Mouse (Mus musculus) heart, embryonic 14.5 days (tissue): Measurements from ENCODE around the gene Ulk4. TPM values are rescaled to one million over a fixed set of nuclear protein-coding genes. Genes with fewer than 3 reads are reported as not detected.

Source experiments
- ATAC-seq: fragments of 200-750 bp; cut with Nextera tagmentation; 2 replicates; pipeline ENCODE4 v1.8.0; 2017; ENCODE audit warnings: low read depth, moderate TSS enrichment; ENCODE audit not compliant: insufficient number of reproducible peaks, insufficient read depth, low FRiP score
- H3K27ac ChIP-seq, 2 experiments: fragments of 200-500 bp in 1 of 2; fragments of 300-500 bp in 1 of 2; sonication (generic) in 1 of 2; replicated peaks in 1 of 2; 2 replicates each; pipeline ENCODE4 v1.5.1; 2012 to 2014; ENCODE audit warnings: low read depth in 2 of 2, low read length in 2 of 2, control low read depth in 1 of 2, mild to moderate bottlenecking in 1 of 2, mixed read lengths in 1 of 2; ENCODE audit not compliant: control insufficient read depth in 1 of 2, insufficient read depth in 1 of 2
- H3K27me3 ChIP-seq: fragments of 300-500 bp; sonication (generic); 2 replicates; pipeline ENCODE4 v1.6.1; 2014; ENCODE audit warnings: mild to moderate bottlenecking, low read length, control low read depth; ENCODE audit not compliant: control insufficient read depth, insufficient read depth
- H3K36me3 ChIP-seq: fragments of 300-500 bp; sonication (generic); 2 replicates; pipeline ENCODE4 v1.6.1; 2014; ENCODE audit warnings: mild to moderate bottlenecking, control low read depth, low read length, mixed read lengths; ENCODE audit not compliant: control insufficient read depth, insufficient read depth
- H3K4me1 ChIP-seq, 2 experiments: fragments of 200-500 bp in 1 of 2; fragments of 300-500 bp in 1 of 2; sonication (generic) in 1 of 2; 2 replicates each; pipeline ENCODE4 v1.6.1; 2012 to 2014; ENCODE audit warnings: low read length in 2 of 2, control low read depth in 1 of 2, mixed read lengths in 1 of 2; ENCODE audit not compliant: control insufficient read depth in 2 of 2, insufficient read depth in 2 of 2
- H3K4me2 ChIP-seq: fragments of 300-500 bp; sonication (generic); 2 replicates; pipeline ENCODE4 v1.6.1; 2014; ENCODE audit warnings: mild to moderate bottlenecking, low read length
- H3K4me3 ChIP-seq, 2 experiments: fragments of 200-500 bp in 1 of 2; fragments of 300-500 bp in 1 of 2; sonication (generic) in 1 of 2; 2 replicates each; pipeline ENCODE4 v1.5.1; 2012 to 2014; ENCODE audit warnings: low read length in 2 of 2, mild to moderate bottlenecking in 2 of 2, control low read depth in 1 of 2, low read depth in 1 of 2, moderate library complexity in 1 of 2; ENCODE audit not compliant: control insufficient read depth in 1 of 2, insufficient read depth in 1 of 2
- H3K9ac ChIP-seq: fragments of 300-500 bp; sonication (generic); 2 replicates; pipeline ENCODE4 v1.6.1; 2014; ENCODE audit warnings: mild to moderate bottlenecking, low read length
- H3K9me3 ChIP-seq: fragments of 300-500 bp; sonication (generic); 2 replicates; pipeline ENCODE4 v1.6.1; 2016; ENCODE audit warnings: low read length, control low read depth; ENCODE audit not compliant: control insufficient read depth
- WGBS: fragments of 180-500 bp; shearing (Covaris S2); extraction: QIAGEN DNeasy Blood & Tissue Kit; methylation state at CpG from one replicate; pipeline ENCODE4 v1.1.7; 2014; 5-methylcytosine and 5-hydroxymethylcytosine counted together
- polyA plus RNA-seq: library from polyadenylated mRNA; unstranded; fragments of >200 nt; fragmentation: Nextera tagmentation; extraction: Ambion mirVana; gene quantifications from 2 replicates; pipeline ENCODE4 v1.2.1, GENCODE M21; 2014

The Ulk4 gene
- polyA plus RNA-seq, 1 experiment from 2014 or later, result 95.4 TPM

- H3K27ac ChIP-seq, result 0 out of 4 replicates have a peak overlapping the region, but pooled peaks of 1 of the 2 experiments have one; percentile 17
- H3K4me1 ChIP-seq, result peaks cover 8 to 60% of the 10 kb centered on the region in 2 experiments
- 21% methylated on average over 8 of the region's 8 CpGs for WGBS
These were observed 340.6 kb downstream of the Ulk4 start for GRCm38 (mm10) chr9:120936351-120936750.

GRCm38 (mm10) chr9:120935634-120935922, 341.4 kb downstream of the Ulk4 start:
- Histone ChIP-seq H3K36me3 (peaks cover 12% of the 10 kb centered on the region; the same call in 1 of the 2 replicates), H3K9me3 (no peaks in the 10 kb centered on the region), H3K4me3 (peak overlapping the region; percentile 93 to 98), H3K4me2 (peak overlapping the region; percentile 80), H3K4me1 (peaks cover 5 to 52% of the 10 kb centered on the region in 2 experiments), H3K9ac (peak overlapping the region; percentile 95), H3K27me3 (no peaks in the 10 kb centered on the region), H3K27ac (peak overlapping the region in 1 of 2 experiments; percentile 36; a peak in 1 of 4 replicates)
- no peak for ATAC-seq
- 12% methylated on average over 4 of the region's 4 CpGs for WGBS

More at GRCm38 (mm10) chr9:120936351-120936750, 340.6 kb downstream of the Ulk4 start:
- Histone ChIP-seq H3K27me3 (no peaks in the 10 kb centered on the region), H3K9me3 (no peaks in the 10 kb centered on the region), H3K4me3 (peak overlapping the region; percentile 12 to 93; a peak in 2 of 4 replicates), H3K36me3 (peaks cover 19% of the 10 kb centered on the region; the same call in 1 of the 2 replicates), H3K9ac (peak overlapping the region; percentile 95), H3K4me2 (peak overlapping the region; percentile 80)
- no peak for ATAC-seq

- no peak for ATAC-seq
- peaks cover 8 to 48% of the 10 kb centered on the region in 2 experiments for H3K4me1 ChIP-seq
These were observed 342.0 kb downstream of the Ulk4 start for GRCm38 (mm10) chr9:120934821-120935633.

GRCm38 (mm10) chr9:120933886-120934758, 342.9 kb downstream of the Ulk4 start:
- Histone ChIP-seq H3K9me3 (no peaks in the 10 kb centered on the region), H3K27ac (peak overlapping the region; percentile 88 to 95), H3K36me3 (no peaks in the 10 kb centered on the region), H3K4me1 (peaks cover 8 to 39% of the 10 kb centered on the region in 2 experiments), H3K27me3 (no peaks in the 10 kb centered on the region), H3K9ac (peak overlapping the region; percentile 95), H3K4me2 (peak overlapping the region; percentile 80), H3K4me3 (peak overlapping the region; percentile 93 to 98)
- under 1% methylated on average over 53 of the region's 57 CpGs for WGBS
- peak; percentile 2; the same call in 1 of the 2 replicates for ATAC-seq

More at GRCm38 (mm10) chr9:120934821-120935633, 342.0 kb downstream of the Ulk4 start:
- WGBS, result 4% methylated on average over 14 of the region's 14 CpGs
- H3K27ac ChIP-seq, result peak overlapping the region; percentile 73 to 95
- H3K4me2 ChIP-seq, result peak overlapping the region; percentile 80
- H3K9ac ChIP-seq, result peak overlapping the region; percentile 95
- no peaks in the 10 kb centered on the region for H3K27me3 ChIP-seq
- H3K9me3 ChIP-seq, result no peaks in the 10 kb centered on the region
- H3K4me3 ChIP-seq, result peak overlapping the region; percentile 93 to 98
- H3K36me3 ChIP-seq, result peaks cover 6% of the 10 kb centered on the region; the same call in 1 of the 2 replicates

GRCm38 (mm10) chr9:120933587-120933885, 343.5 kb downstream of the Ulk4 start:
- H3K27me3 ChIP-seq, result no peaks in the 10 kb centered on the region
- H3K9me3 ChIP-seq, result no peaks in the 10 kb centered on the region
- WGBS, result 2% methylated on average over 22 of the region's 58 CpGs
- H3K9ac ChIP-seq, result peak overlapping the region; percentile 95
- peak overlapping the region; percentile 80 for H3K4me2 ChIP-seq
- peaks cover 8 to 39% of the 10 kb centered on the region in 2 experiments for H3K4me1 ChIP-seq
- H3K27ac ChIP-seq, result peak overlapping the region; percentile 94 to 95
- no peaks in the 10 kb centered on the region for H3K36me3 ChIP-seq
- H3K4me3 ChIP-seq, result peak overlapping the region; percentile 93 to 98
- peak; percentile 64; the same call in 1 of the 2 replicates for ATAC-seq

- 7% methylated on average over 74 of the region's 78 CpGs for WGBS
- H3K4me1 ChIP-seq, result peaks cover 8 to 34% of the 10 kb centered on the region in 2 experiments
- peak overlapping the region; percentile 95 for H3K9ac ChIP-seq
- no peaks in the 10 kb centered on the region for H3K27me3 ChIP-seq
- H3K4me3 ChIP-seq, result peak overlapping the region; percentile 93 to 98
- H3K36me3 ChIP-seq, result no peaks in the 10 kb centered on the region
- H3K27ac ChIP-seq, result peak overlapping the region; percentile 94 to 95
- ATAC-seq, result peak; percentile 90
- H3K4me2 ChIP-seq, result peak overlapping the region; percentile 80
- H3K9me3 ChIP-seq, result no peaks in the 10 kb centered on the region
These were observed 344.0 kb downstream of the Ulk4 start for GRCm38 (mm10) chr9:120932797-120933586.

GRCm38 (mm10) chr9:120932371-120932770, 344.6 kb downstream of the Ulk4 start:
- H3K4me1 ChIP-seq, result peaks cover 5 to 28% of the 10 kb centered on the region in 2 experiments; a peak in 3 of 4 replicates
- no peak overlapping the region for H3K4me2 ChIP-seq
- no peaks in the 10 kb centered on the region for H3K9me3 ChIP-seq
- no peak for ATAC-seq
- H3K27me3 ChIP-seq, result no peaks in the 10 kb centered on the region
- no peak overlapping the region for H3K4me3 ChIP-seq
- WGBS, result 66% methylated on average over 6 of the region's 6 CpGs
- H3K27ac ChIP-seq, result peak overlapping the region in 1 of 2 experiments; percentile 45; a peak in 2 of 4 replicates
- no peaks in the 10 kb centered on the region for H3K36me3 ChIP-seq
- H3K9ac ChIP-seq, result no peak overlapping the region
